In genomic region chr5:148897069-148897702, GRCm38 (mm10) we compare ENCODE assay signal across 9 mouse cellular contexts. TPM values are rescaled to one million over a fixed set of nuclear protein-coding genes. Genes with fewer than 3 reads are reported as not detected.
A peak's percentile ranks its signal among the peaks of the same experiment; 100 is the strongest.
DNase-seq lines count a peak whose midpoint lies in the region; ATAC-seq lines count a peak whose summit lies in the region.
"Had no signal": no experiment of that assay in that cellular context is flagged by ENCODE, and none has a peak within 500 bp of the region (broad histone marks: within the 10 kb centered on the region; RNA-seq: fewer than 3 reads in every experiment).

No protein-coding gene starts in this region.

- H3K9me3 ChIP-seq in liver, embryonic 12.5 days (replicated peaks) = no peaks in the 10 kb centered on the region
- H3K9me3 ChIP-seq: neural tube, embryonic 12.5 days had no signal

- peak overlapping the region; percentile 99 for H3K27ac ChIP-seq in liver, embryonic 12.5 days
- H3K27ac ChIP-seq: kidney, postnatal 0 days; neural tube, embryonic 12.5 days had no signal

- H3K36me3 ChIP-seq in liver, embryonic 12.5 days = peaks cover 48% of the 10 kb centered on the region

- no peaks in the 10 kb centered on the region for H3K27me3 ChIP-seq in liver, embryonic 12.5 days (replicated peaks)
- H3K27me3 ChIP-seq: neural tube, embryonic 12.5 days had no signal

- WGBS in liver, embryonic 12.5 days (ENCODE audit: insufficient replicate concordance) = 13% methylated on average over 14 of the region's 14 CpGs

- peaks cover 49% of the 10 kb centered on the region for H3K4me1 ChIP-seq in liver, embryonic 12.5 days

- peak; percentile 85 for ATAC-seq in common myeloid progenitor, adult 5-6 weeks (replicated peaks; ENCODE audit: low read depth, poor library complexity, severe bottlenecking)
- peak; percentile 66 to 84 for ATAC-seq in hematopoietic stem cell, adult 5-6 weeks (replicated peaks in 1 of 2; ENCODE audit: insufficient read depth in 1 of 2, low FRiP score in 2 of 2, low TSS enrichment in 1 of 2, low read depth in 1 of 2, poor library complexity in 2 of 2, severe bottlenecking in 2 of 2)
- peak; percentile 95 for ATAC-seq in liver, embryonic 12.5 days

- H3K4me2 ChIP-seq in liver, embryonic 12.5 days = peak overlapping the region; percentile 62
- H3K4me2 ChIP-seq: neural tube, embryonic 12.5 days had no signal

- H3K4me3 ChIP-seq in liver, embryonic 12.5 days = peak overlapping the region; percentile 27
- H3K4me3 ChIP-seq: neural tube, embryonic 12.5 days had no signal

- DNase-seq in brain, adult 2 months (ENCODE audit: low read depth, low spot score) = peak; percentile 88
- DNase-seq in right cerebral cortex, postnatal 10 days (ENCODE audit: low spot score in 2 of 2) = peak; percentile 53 to 68
- no peak for DNase-seq in adrenal gland, adult 8-10 months
- DNase-seq in kidney, postnatal 25 days = no peak

- H3K9ac ChIP-seq in liver, embryonic 12.5 days = peak overlapping the region; percentile 67
- H3K9ac ChIP-seq: neural tube, embryonic 12.5 days had no signal

RNA-seq across cellular contexts. Expression of gene Katnal1, which starts 31.9 kb away (rescaled TPM):
- total RNA-seq in common myeloid progenitor, adult 5-6 weeks (2017) = 9.1 and 10.6 TPM in 2 replicates
- 13.1 and 13.6 TPM in 2 replicates for total RNA-seq in hematopoietic stem cell, adult 5-6 weeks (2017)
- polyA plus RNA-seq in liver, embryonic 12.5 days (2016; fragmentation: Nextera tagmentation; extraction: Ambion mirVana) = 18.3 and 18.9 TPM in 2 replicates
- 10 to 100 TPM in 3 of 4 experiments, 1 to 10 TPM in 1; 9.6 to 19.8 (median 13.2) TPM for total RNA-seq in adrenal gland, adult 8-10 months (2022)

Comparison
In these comparisons a context has a peak if more than half of its experiments do, and no peak if none do; other contexts are left out.
1. DNase-seq: peak in brain, adult 2 months (single experiment) and right cerebral cortex, postnatal 10 days (2 of 2); none in adrenal gland, adult 8-10 months (single experiment) and kidney, postnatal 25 days (0 of 2).
2. Peak in every context shown above with its lines, with median percentiles within 50 percentile points of each other: ATAC-seq.